Mouse (Mus musculus): ENCODE data around the gene Oaz2.

DNA sequence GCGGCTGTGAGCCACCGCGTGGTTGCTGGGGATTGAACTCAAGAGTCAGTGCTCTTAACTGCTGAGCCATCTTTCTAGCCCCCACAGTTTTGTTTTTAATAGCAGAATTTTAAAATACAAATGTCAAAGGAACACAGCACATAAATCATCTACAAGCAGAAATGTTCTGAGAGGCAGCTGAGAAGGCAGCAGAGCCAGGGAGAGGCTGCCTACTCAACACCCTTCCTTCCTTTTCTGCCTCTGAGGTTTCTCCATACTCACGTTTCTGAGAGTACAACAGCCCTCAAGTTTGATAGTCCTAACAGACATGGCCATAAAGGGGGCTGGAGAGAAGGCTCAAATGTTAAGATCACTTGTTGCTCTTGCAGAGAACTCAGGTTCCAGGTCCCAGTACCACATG lies 59.7 kb downstream of the Oaz2 start:
- TF ChIP-seq POLR2A (IDR thresholded peaks at IDR 0.05; ENCODE audit: borderline replicate concordance, low read depth, low read length) = no peak
- TF ChIP-seq CTCF (IDR thresholded peaks at IDR 0.05; ENCODE audit: low read depth, low read length) = no peak
